Mouse (Mus musculus) neural tube, embryonic 10.5 days (tissue): ENCODE measurements at regions not wholly inside any gene's neighbourhood (a gene's known extent, or its start where the extent isn't known, plus 50 kb on each side); places are given as distances from the start of the nearest gene placed in this dataset.

Experiments used
- DNase-seq: peaks from one replicate; pipeline ENCODE4 v3.0.0-alpha.2; 2017; ENCODE audit warnings: low spot score; ENCODE audit errors: extremely low spot score

DNA sequence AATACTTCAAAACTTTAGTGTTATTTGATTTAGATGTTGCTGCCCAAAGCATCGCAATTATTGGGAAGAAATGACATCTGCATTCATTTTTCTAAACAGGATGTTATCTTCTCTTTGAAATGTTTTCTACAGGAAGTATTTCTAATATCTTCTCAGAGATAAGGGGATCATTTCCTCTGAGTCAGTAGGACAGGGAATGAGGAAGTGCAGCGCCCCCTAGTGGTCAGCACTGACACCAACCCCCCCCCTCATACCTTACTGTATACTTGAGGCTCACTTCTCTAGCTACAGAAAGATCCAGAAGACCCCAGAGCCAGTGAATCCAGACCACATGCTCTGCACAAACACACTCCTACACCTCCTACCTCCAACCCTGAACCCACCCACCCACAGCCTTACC, 308.1 kb upstream of the Tmem132c start:
- no peak for DNase-seq

DNA sequence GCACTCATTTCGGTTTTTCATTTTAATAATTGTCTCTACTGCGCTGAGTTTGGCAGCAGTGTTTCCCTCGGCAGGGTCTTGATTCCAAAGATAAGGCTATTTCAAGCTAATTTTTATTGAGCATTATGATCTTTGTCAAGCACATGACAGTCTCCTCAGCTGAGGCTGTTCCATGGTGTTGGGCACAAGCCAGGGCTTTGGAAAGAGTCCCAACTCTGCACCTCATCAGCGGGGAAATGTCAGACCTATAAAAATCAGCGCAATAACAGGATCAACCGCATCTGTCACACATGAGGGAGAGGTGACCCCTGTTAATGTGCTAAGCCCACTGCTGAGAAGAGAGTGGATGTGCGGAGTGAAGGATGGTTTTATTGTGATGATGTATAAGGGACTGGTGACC, 296.7 kb upstream of the Tmem132c start:
- DNase-seq: no peak

DNA sequence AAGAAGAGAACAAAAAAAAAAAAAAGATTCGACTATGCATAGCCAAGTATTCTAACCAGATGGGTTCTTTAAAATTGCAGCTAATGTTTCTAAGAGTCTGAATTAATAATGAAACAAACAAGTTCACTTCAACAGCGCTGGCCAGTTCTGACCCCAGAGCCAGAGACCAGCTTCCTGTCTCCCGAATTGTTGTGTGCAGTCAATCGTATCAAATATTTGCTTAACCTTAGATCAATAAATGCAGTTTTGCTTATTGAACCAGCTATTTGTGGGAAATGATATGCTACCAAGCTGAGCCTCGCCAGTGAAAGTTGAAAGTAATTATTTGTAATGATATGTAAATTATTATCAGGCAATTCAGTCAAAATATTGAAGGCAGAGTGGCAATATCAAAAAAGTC, 287.4 kb upstream of the Tmem132c start:
- no peak for DNase-seq

DNA sequence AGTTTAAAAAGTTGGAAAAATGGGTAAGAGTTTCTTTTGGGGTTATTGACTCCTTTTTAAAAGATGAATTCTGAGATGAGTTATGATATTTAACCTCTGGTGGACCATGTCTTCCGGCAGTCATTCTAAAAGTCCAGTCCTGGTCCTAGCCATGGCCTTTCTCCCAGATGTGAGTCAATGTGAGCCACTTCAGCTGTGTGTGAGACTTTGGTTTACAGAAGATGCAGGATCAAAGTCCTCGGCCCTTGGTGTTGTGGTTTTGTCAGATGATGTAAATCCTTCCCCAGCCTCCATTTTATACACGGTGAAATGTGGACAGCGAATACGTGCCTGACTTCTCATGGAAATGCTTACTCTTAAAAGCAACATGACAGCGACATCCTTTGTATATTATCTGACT, 287.0 kb upstream of the Tmem132c start:
- DNase-seq: no peak

DNA sequence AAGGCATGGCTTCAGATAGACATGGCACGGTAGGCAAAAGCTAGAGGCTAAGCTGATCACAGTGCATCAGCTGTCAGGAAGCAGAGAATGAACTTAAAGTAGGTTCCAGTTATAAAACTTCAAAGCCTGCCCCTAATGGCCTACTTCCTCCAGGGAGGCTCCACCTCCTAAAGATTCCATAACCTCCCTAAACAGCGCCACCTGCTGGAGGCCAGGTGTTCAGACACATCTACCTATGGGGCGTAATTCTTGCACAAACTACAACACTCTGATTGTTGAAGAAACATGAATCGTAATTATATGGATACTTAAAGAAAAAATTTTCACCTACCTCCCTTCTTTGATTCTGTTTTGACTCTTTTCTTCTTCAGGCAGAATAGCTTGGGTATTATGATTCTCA, 277.0 kb upstream of the Tmem132c start:
- no peak for DNase-seq

DNA sequence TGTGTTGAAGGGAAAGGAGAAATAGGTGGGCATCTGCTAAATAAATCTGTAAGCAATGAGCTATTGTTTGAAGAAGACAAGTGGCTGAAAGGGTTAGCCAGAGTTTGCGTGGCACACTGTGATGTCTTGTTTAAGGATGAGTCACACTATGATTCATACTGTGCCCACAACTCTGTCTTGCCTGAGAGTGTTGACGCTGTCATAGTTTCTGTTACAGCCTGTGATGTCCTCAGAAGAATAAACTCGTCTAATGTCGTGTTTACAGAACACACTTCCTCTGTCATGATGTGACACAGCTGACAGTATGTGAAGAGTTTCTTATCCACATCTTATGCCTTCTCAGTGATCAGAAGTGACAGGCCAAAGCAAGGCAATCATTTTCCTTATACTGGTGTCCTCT, 274.5 kb upstream of the Tmem132c start:
- DNase-seq: no peak

DNA sequence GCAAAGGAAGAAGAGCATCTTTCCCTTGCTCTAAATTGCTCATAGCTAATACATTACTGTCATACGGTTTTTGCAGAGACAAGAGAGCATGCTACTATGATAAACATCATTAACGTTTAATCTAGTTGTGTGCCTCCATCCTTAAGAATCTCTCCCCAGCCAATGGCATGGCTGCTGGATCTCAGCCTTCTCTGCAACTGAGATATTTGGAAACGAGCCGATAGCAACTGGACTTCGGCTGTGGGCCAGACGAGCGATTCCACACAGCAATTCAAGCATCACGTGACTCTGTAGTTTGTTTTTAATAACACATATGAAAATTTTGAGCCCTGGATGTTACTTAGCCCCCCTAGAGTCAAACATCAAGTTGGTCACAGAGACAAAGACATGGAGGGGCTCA, 272.2 kb upstream of the Tmem132c start:
- DNase-seq: no peak

DNA sequence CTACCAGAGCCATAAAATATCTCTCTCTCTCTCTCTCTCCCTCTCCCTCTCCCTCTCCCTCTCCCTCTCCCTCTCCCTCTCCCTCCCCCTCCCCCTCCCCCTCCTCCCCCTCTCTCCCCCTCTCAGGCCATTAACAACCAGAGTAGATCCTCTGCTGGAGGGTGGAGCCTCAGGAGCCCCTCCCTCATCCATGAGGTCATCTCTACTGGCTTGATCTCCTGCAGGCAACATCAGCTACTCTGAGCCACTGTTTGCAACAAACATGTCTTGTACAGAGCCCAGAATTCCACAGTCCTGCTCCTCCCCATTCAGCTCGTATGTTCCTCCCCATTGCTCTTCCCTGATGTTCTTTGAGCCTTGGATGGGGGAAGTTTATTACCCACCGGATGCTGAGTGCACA, 270.3 kb upstream of the Tmem132c start:
- DNase-seq: no peak

DNA sequence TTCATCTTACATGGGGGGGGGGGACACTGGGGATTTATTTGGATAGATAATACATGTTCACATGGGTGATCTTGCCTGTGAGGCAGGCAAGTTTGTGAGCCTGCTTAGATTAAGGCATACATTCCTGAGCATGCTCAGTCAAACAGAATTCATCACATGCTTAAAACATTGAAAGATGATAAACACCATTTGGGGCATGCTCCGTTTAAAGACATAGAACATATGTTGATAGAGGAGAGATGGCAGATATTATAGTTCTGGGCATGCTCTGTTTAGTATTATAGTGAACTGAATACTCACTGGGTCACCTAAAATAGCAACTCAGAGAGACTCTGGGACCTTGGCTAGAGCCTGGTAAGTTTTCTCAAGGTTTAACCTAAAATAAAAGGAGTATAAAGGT, 269.6 kb upstream of the Tmem132c start:
- no peak for DNase-seq

DNA sequence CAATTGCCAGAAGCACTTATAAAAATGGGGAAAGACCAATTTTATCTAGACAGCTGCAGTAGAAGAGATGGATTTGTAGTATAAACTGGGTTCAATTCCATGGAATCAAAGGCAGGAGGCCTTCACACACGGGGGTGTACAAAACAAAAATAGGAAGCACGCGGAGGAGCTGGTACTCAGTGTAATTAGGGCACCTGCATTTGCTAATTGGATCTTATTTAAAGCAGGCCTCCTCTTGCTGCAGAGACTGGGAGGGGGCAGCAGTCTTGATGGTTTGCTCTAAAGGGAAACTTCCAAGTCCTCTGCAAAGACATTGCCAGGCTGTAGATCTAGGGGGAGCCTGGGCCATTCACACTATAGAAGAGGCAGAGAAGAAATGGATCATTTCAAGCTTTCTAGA, 268.2 kb upstream of the Tmem132c start:
- DNase-seq: no peak

DNA sequence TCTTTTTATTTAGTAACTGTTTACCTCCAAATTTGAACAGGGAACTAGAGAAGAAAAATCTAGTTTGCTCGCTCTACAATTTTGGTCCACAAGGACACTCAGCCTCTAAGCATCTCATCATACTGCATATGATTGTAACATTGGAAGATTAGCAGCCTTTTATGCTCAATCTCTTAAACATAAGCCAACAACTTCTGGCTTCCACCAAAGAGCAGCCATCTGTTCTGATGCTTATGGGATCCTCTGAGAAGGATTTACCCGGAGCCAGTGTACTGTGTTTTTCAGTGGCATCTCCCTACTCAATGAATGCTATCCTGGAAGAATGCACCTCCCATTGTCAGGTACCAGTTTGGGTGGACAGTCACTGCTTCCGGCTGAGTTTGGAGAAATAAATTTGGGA, 267.0 kb upstream of the Tmem132c start:
- DNase-seq: no peak

DNA sequence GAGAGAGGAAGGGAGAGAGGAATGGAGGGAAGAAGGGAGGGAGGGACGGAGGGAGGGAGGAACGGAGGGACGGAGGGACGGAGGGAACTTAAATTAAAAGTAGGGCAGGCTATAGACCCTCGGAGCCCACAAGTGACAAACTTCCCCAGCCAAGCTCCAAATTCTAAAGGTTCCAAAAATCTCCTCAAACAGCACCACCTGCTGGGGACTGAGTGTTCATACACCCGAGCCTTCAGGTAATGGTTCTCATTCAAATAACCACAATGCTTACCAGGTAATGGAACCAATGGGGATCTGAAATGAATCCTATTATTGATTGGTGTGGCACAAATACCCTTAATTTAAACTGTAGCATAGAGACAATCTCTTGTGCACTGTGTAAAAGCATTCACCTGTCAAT, 246.0 kb upstream of the Tmem132c start:
- no peak for DNase-seq

DNA sequence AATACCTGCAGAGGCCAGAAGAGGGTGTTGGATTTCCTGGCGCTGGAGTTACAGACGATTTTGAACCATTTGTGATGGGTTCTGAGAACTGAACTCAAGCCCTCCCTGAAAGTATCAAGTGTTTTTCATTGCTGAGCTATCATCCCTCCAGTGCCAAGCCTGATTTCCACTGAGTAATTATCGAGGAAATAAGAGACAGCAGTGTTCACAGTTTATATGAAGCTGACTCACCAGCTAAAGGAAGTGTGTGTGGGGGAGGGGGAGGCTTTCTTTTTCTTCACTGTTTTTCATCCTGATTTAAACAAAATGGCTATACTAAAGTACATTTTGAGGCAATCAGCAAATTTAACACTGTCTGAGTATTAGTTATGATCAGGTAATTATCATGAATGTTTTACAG, 227.4 kb upstream of the Tmem132c start:
- no peak for DNase-seq

DNA sequence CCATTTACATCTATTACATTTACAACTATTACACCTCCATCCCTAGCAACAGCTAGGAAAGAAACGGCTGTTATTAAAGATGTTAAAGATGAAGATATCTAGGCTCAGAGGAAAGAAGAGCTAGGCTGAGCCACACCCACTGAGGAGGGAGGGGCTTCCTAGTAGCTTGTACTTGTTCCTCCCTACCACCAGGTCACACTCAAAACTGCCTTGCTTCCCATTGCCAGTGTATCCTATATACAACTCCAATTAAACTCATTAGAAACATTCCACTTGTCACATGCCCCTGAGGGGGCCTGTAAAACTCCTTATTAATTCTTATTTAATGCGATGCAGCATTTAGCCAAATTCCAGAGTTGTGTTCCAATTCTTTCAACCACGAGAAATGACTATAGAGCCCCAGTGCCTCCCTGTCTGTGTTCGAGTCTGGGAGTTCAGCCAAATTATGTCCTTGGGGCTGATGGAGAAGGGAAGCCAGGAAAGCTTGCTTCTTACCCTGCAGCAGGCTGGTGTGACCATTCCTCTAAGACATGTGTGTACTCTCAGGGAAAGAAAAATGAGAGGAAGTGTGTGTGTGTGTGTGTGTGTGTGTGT, 225.0 kb upstream of the Tmem132c start:
- no peak for DNase-seq

DNA sequence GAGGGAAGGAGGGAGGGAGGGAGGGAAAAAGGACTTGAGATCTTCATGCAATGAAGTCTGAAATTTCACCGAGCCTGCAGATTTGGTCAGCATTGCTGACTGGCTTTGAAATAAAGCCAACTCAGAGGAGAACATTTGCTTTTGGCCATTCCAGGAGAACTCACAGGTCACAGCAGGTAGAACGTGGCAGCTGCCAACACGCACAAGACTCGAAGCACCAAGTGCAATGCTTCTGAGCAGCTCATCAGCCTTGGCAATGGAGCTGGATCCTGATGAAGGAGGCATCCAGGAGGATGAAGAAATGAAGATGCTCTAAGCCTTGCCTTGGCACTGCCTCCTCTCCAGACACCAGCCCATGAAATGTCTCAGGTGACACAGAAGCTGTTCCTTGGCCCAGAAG, 223.6 kb upstream of the Tmem132c start:
- DNase-seq: no peak

DNA sequence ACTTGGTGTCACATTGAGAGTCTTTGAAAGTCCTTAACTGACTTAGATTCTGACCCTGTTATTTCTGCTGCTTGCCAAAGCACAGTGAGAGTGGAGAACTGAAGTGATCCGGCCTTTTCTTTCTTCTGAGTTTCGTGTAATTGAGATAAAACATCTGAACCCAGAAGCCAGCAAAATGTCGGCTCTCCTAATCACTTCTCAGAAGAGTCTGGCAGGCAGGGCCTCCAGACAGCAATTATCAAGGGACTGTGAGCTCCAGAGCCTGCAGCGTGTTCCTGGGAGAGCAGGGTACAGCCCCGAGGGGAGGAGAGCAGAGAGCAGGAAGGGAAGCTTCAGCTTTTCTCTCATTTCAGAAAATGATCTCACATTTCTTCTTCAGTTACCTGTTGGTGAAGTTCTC, 205.1 kb upstream of the Tmem132c start:
- DNase-seq: no peak

DNA sequence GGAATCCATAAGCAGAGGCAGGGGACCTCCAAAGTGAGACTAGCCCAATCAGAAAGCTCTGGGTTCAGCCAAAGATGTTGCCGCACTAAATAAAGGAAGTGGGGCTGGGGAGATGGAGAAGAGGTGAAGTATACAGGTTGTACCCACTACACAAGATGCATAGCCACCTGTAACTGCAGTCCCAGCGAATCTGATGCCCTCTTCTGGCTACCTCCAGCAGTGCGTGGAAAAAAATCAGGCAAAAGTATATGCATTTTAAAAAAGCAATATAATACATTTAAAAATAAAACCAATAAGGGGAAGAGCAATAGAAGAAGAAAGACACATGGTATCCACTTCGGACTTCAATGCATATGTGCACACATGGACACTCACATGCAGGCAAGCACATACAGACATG, 183.8 kb upstream of the Tmem132c start:
- no peak for DNase-seq

DNA sequence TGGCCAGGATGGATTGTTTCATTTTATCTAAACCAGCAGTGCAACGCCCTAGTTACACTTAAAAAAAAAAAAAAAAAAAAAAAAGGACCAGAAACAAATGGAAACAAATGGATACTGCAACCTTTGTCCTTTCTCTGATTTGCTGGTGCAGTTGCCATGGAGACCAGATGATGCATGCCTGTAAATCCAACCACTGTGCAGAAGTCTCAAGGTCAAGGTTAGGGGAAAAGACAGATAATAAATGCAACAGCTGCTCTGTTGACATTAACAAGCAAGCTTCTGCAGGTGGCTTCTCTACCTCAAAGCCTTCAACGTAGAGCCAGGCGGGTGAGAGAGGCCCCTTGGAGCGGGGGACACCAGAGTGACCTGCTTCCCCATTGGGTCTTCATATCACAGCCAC, 167.3 kb upstream of the Tmem132c start:
- no peak for DNase-seq
